Mouse (Mus musculus) lung, embryonic 16.5 days (tissue): ENCODE results near the gene Phgdh. TPM values are rescaled to one million over a fixed set of nuclear protein-coding genes. Genes with fewer than 3 reads are reported as not detected.
A peak's percentile ranks its signal among the peaks of the same experiment; 100 is the strongest.

Experiments
- ATAC-seq: fragments of 200-750 bp; cut with Nextera tagmentation; 2 replicates; pipeline ENCODE4 v1.8.0; 2017; ENCODE audit warnings: low read depth, mild to moderate bottlenecking, moderate library complexity
- H3K27ac ChIP-seq: fragments of 300-500 bp; sonication (generic); 2 replicates; pipeline ENCODE4 v1.5.1; 2014; ENCODE audit warnings: mild to moderate bottlenecking, control low read depth, low read length
- H3K27me3 ChIP-seq: fragments of 300-500 bp; sonication (generic); 2 replicates; pipeline ENCODE4 v1.6.1; 2014; ENCODE audit warnings: low read depth, low read length, mixed read lengths; ENCODE audit not compliant: control insufficient read depth, insufficient read depth
- H3K36me3 ChIP-seq: fragments of 300-500 bp; sonication (generic); 2 replicates; pipeline ENCODE4 v1.6.1; 2014; ENCODE audit warnings: low read length; ENCODE audit not compliant: control insufficient read depth, insufficient read depth
- H3K4me1 ChIP-seq: fragments of 300-500 bp; sonication (generic); replicated peaks from 2 replicates; pipeline ENCODE4 v1.6.1; 2014; ENCODE audit warnings: low read length, mixed read lengths; ENCODE audit not compliant: control insufficient read depth, insufficient read depth
- H3K4me2 ChIP-seq: fragments of 300-500 bp; sonication (generic); 2 replicates; pipeline ENCODE4 v1.6.1; 2014; ENCODE audit warnings: low read depth, low read length, control low read depth
- H3K4me3 ChIP-seq: fragments of 300-500 bp; sonication (generic); 2 replicates; pipeline ENCODE4 v1.5.1; 2014; ENCODE audit warnings: mild to moderate bottlenecking, low read length, control low read depth
- H3K9ac ChIP-seq: fragments of 300-500 bp; sonication (generic); 2 replicates; pipeline ENCODE4 v1.6.1; 2014; ENCODE audit warnings: low read length, control low read depth
- H3K9me3 ChIP-seq: fragments of 300-500 bp; sonication (generic); 2 replicates; pipeline ENCODE4 v1.6.1; 2016; ENCODE audit warnings: low read length; ENCODE audit not compliant: control insufficient read depth
- WGBS: fragments of 180-500 bp; shearing (Covaris S2); extraction: QIAGEN DNeasy Blood & Tissue Kit; methylation state at CpG from one replicate; pipeline ENCODE4 v1.1.7; 2014; 5-methylcytosine and 5-hydroxymethylcytosine counted together
- polyA plus RNA-seq: library from polyadenylated mRNA; unstranded; fragments of >200 nt; fragmentation: Nextera tagmentation; extraction: Ambion mirVana; gene quantifications from 2 replicates; pipeline ENCODE4 v1.2.1, GENCODE M21; 2015

Phgdh gene
- polyA plus RNA-seq, 1 experiment from 2014 or later: 162 TPM

DNA sequence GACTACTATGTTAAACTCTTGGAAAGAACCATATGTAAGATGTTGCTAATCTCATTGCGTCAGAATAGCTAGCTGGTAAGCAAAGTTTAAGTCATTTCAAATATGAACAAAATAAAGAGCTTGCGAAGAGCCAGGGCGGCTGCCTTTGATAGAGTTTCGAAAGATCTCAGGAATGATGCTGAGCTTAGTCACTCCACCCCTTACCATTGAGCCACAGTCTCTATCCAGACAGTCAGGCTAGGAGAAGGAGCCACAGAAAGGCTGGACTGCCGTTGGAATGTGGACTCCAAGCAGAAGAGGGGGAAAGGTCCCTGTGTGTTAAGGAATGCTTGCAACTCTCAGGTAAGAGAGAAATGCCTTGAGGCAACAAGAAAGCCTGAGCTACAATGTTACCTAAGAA lies 35.2 kb upstream of the Phgdh start:
- no peak overlapping the region for H3K27ac ChIP-seq

DNA sequence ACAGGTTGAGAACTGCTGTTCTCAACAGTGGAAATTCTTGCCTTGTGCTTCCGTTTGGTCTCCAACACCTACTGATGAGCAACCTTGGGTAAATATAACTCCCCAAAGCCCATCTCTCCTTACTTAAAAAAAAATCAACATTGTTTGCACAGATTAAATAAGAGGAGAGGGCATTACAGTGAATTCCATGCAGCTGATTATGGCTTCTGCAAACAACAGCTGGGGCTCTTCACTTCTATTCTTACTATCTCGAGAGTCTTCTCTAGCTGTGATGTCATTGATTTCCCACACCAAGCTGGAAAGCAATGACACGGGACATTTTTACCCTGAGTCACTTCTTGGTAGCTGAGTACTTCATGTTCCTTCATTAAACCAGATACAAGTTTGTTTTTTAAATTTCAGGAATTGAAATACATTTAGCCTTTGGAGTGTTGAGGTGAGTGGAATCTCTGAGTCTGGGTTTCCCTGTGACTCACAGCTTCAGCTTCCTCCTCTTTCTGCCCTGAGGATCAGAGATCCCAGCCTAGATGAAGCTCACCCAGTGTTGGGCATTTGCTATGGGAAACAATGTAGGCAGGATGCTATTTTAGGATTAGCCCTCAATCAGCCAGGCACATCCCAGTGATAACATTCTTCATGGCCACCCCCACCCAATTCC lies 34.4 kb upstream of the Phgdh start:
- 28% methylated on average over 3 of the region's 3 CpGs for WGBS
- Histone ChIP-seq H3K36me3 (no peaks in the 10 kb centered on the region), H3K27me3 (no peaks in the 10 kb centered on the region), H3K4me3 (no peak overlapping the region), H3K4me1 (0 out of 2 replicates have a peak, but pooled peaks cover 2% of the 10 kb centered on the region), H3K9ac (no peak overlapping the region), H3K27ac (no peak overlapping the region), H3K9me3 (no peaks in the 10 kb centered on the region; the same call in 1 of the 2 replicates), H3K4me2 (no peak overlapping the region)
- ATAC-seq: no peak

More for the DNA sequence above, 35.2 kb upstream of the Phgdh start:
- Histone ChIP-seq H3K9me3 (no peaks in the 10 kb centered on the region; the same call in 1 of the 2 replicates), H3K36me3 (no peaks in the 10 kb centered on the region), H3K4me3 (no peak overlapping the region), H3K4me2 (no peak overlapping the region), H3K27me3 (no peaks in the 10 kb centered on the region), H3K9ac (no peak overlapping the region), H3K4me1 (0 out of 2 replicates have a peak, but pooled peaks cover 2% of the 10 kb centered on the region)
- ATAC-seq: no peak
- 69% methylated on average over 5 of the region's 5 CpGs for WGBS

DNA sequence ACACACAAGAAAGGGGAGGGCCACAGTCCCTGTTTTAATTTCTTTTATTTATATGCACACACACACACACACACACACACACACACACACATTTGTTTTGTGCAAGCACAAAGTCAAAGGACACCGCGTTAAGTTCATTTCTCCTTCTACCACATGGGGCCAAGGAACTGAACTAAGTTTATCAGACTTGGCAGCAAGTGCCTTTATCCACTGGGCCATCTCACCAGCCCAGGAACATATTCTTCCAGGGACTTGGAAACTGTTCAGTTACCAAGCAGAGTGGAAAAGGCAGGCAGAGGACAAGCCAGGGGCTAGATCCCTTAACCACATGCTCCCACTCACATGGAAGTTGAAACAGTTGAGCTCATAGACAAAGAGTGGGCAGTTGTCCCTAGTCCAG lies 29.0 kb upstream of the Phgdh start:
- H3K27ac ChIP-seq: no peak overlapping the region
- no peaks in the 10 kb centered on the region; the same call in 1 of the 2 replicates for H3K9me3 ChIP-seq
- H3K9ac ChIP-seq: no peak overlapping the region
- H3K4me3 ChIP-seq: no peak overlapping the region
- WGBS: 92% methylated on average over 2 of the region's 2 CpGs
- no peaks in the 10 kb centered on the region for H3K27me3 ChIP-seq
- no peaks in the 10 kb centered on the region for H3K36me3 ChIP-seq
- ATAC-seq: no peak
- H3K4me2 ChIP-seq: no peak overlapping the region
- no peaks in the 10 kb centered on the region for H3K4me1 ChIP-seq

DNA sequence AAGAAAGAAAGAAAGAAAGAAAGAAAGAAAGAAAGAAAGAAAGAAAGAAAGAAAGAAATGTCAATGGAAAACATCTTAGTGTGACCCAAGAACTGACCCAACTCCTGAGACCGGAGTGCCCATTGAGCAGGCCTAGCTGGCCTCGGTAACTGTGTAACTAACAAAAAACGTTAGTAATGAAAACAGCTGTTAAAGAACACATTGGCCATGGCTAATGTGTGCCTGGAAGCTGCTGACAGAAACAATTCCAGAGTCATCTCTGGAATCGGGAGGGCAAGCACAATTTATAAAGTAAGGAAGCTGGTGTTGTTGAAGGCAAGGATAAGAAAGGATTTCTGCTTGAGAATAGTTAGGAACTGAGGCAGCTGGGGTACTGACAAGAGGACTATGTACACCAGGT lies 28.5 kb upstream of the Phgdh start:
- no peak overlapping the region for H3K4me2 ChIP-seq
- WGBS: 50% methylated on average over 4 of the region's 4 CpGs
- no peak overlapping the region for H3K4me3 ChIP-seq

DNA sequence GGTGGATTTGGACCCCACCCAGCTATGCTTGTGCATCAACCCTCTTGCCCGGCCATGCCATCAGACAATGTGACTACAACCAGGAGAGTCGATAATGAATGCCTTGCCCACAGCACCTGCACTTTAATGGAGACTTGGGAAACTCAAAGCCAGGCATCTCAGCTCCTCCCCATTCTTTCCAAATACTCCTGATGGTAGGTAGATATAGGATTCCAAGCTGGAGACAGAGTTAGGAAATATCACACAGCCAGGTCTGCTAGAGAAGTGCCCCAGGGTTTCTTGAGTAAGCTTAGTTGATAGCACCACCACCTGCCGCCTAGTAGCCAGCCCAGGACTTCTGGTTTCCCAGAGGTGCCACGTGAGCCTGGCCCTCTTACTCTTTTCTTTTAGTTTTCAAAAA lies 27.0 kb upstream of the Phgdh start:
- Histone ChIP-seq H3K4me3 (no peak overlapping the region), H3K9ac (no peak overlapping the region), H3K27ac (no peak overlapping the region), H3K9me3 (no peaks in the 10 kb centered on the region; the same call in 1 of the 2 replicates), H3K36me3 (no peaks in the 10 kb centered on the region), H3K27me3 (no peaks in the 10 kb centered on the region), H3K4me1 (no peaks in the 10 kb centered on the region), H3K4me2 (no peak overlapping the region)
- 63% methylated on average over 4 of the region's 4 CpGs for WGBS
- ATAC-seq: no peak

More for the DNA sequence above, 28.5 kb upstream of the Phgdh start:
- no peaks in the 10 kb centered on the region for H3K27me3 ChIP-seq
- H3K4me1 ChIP-seq: no peaks in the 10 kb centered on the region
- no peaks in the 10 kb centered on the region for H3K36me3 ChIP-seq
- no peaks in the 10 kb centered on the region; the same call in 1 of the 2 replicates for H3K9me3 ChIP-seq
- H3K9ac ChIP-seq: no peak overlapping the region
- no peak for ATAC-seq
- H3K27ac ChIP-seq: no peak overlapping the region

DNA sequence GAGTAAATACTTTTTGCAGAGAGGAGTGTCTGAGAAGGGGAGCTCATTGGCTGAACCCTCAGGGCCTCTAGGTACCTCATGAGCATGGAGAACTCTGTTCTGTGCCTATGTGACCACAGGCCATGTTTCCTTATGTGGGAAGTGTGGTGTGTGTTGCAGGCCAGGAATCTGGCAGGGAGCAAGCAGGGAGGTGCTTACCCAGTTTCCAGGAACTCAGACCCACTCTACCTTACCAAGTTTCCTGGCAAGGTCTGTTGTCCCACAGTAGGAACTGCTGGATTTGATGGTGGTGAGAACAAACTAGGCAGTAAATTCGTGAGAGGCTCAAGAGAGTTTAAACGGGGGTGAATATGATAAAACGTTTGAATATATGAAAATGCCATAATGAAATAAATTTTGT lies 26.3 kb upstream of the Phgdh start:
- H3K4me1 ChIP-seq: no peaks in the 10 kb centered on the region
- no peak overlapping the region for H3K4me3 ChIP-seq
- no peaks in the 10 kb centered on the region for H3K36me3 ChIP-seq
- H3K9ac ChIP-seq: no peak overlapping the region
- H3K27me3 ChIP-seq: no peaks in the 10 kb centered on the region
- no peak for ATAC-seq
- no peaks in the 10 kb centered on the region for H3K9me3 ChIP-seq
- no peak overlapping the region for H3K4me2 ChIP-seq
- H3K27ac ChIP-seq: no peak overlapping the region
- WGBS: 71% methylated on average over 3 of the region's 3 CpGs

DNA sequence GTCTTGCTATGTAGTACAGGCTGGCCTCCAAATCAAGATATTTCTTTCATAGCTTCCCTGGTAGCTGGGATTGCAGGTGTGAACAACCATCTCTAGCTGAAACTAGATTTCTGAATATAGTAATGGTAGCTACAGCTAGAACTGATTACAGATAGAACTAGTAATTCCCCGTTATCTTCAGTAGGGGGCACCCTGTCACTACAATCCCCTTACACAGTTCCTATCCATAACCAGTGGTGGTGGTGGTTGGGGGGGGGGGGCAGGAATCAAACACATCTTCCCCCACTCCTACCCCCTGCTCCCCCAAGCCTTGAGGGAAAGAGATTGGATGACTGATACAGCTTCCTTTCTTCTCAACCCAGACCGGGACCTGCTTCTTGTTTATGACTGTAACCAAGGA lies 23.0 kb upstream of the Phgdh start:
- Histone ChIP-seq H3K4me1 (no peaks in the 10 kb centered on the region), H3K9me3 (no peaks in the 10 kb centered on the region), H3K4me2 (no peak overlapping the region), H3K27ac (no peak overlapping the region), H3K36me3 (no peaks in the 10 kb centered on the region), H3K27me3 (no peaks in the 10 kb centered on the region), H3K9ac (no peak overlapping the region), H3K4me3 (no peak overlapping the region)
- whole genome bisulfite sequencing: 30% methylated on average over 2 of the region's 2 CpGs
- ATAC-seq: no peak

DNA sequence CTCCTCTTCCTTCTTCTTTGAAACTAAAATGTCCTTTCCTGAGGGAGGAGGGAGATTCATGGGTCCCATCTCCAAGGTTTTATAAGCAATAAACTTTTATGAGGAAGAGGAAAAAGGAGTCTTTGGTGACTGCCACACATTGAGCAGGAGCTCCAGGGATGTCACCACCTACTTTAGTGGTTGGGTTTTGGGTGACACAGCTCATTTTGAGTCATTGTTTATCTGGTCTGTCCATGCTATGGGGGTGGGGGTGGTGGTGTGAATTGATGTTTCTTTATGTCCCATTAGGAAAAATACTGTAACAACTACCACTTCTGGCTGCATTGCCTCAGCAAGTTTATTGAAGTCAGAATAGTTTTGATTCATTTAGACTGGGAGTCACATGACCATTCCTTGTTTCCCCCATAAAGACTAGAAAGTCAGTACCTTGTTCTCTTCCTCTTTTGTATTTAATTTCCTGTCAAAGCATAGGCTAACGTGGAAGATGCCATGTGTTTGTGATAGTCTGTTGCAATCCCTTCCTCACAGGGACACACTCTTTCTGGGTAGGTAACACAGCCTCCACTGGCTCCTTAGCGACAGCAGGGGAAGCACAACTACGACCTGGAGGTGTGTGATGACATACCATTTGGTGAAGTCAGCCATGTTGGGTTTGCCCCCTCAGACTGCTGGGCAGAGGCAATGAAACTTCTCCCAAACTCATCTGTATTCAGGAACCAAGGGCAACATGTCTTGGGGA lies 17.0 kb upstream of the Phgdh start:
- 58% methylated on average over 3 of the region's 3 CpGs for WGBS
- Histone ChIP-seq H3K9me3 (no peaks in the 10 kb centered on the region), H3K36me3 (no peaks in the 10 kb centered on the region), H3K9ac (no peak overlapping the region), H3K4me3 (no peak overlapping the region), H3K27ac (no peak overlapping the region), H3K27me3 (no peaks in the 10 kb centered on the region), H3K4me1 (no peaks in the 10 kb centered on the region), H3K4me2 (no peak overlapping the region)
- ATAC-seq: no peak

DNA sequence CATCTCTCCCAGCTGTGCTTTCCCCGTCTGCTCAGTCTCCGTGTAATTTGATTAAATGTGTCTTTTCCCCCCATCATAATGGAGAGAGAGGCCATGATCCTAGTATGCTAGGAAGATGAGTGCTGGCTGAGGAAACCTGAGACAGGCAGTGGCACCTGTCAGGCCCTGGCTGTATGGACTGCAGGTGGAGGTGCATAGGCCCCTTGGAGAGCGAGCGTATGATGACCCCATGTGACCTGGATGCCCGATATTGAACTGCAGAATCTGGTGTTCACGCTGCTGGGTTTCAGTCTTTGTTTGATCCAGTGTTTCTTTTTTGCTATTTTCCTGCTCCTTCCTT lies 16.2 kb upstream of the Phgdh start:
- WGBS: 52% methylated on average over 6 of the region's 6 CpGs
- ATAC-seq: peak; percentile 12; the same call in 1 of the 2 replicates
- H3K4me2 ChIP-seq: no peak overlapping the region

More for the DNA sequence above, 16.2 kb upstream of the Phgdh start:
- Histone ChIP-seq H3K4me3 (no peak overlapping the region), H3K27me3 (no peaks in the 10 kb centered on the region), H3K4me1 (no peaks in the 10 kb centered on the region), H3K9ac (no peak overlapping the region), H3K9me3 (no peaks in the 10 kb centered on the region), H3K27ac (no peak overlapping the region), H3K36me3 (no peaks in the 10 kb centered on the region)
